Mouse (Mus musculus): ENCODE data around the gene Dnajb9. TPM values are rescaled to one million over a fixed set of nuclear protein-coding genes. Genes with fewer than 3 reads are reported as not detected.

Dnajb9 gene
- polyA plus RNA-seq, 2 experiments = 13.9 to 29.7 TPM

DNA sequence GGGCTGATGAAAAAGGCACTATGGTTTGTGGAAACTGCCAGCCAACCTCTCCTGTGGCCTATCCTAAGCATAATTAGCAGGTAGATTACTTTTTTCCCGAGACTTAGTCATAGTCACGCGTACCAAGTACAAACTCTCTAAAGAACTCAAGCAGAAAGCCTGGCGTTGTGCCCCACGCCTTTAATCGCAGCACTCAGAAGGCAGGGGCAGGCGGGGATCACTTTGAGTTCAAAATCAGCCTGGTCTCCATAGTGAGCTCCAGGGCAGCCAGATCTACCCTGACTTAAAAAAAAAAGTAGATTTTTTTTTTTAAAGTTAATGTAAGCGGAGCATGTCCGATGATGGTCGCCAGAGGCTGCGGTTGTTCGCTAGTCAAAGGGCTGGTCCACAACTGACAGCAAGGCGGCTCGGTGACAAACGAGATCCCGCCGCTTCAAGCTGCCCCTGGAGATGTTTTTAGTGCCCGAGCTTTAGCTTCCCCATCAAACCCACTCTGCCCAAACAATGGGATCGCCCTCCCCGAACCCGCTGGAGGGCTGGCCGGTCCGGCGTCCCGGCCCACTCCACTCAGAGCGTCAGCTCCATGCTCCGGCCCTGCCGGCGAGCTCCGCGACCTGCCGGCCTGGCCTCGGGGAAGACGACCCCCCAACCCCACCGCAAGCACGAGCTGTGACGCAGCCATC lies 844 bp downstream of the Dnajb9 start:
- H3K4me1 ChIP-seq (ENCODE audit: control insufficient read depth, insufficient read depth, low read length) = peaks cover 4% of the 10 kb centered on the region
- DNase-seq (ENCODE audit: low spot score) = peak; percentile 25
- no peak for TF ChIP-seq POLR2A (IDR thresholded peaks at IDR 0.05; ENCODE audit: borderline replicate concordance, extremely low read depth, insufficient read depth, insufficient read length)
- ATAC-seq (ENCODE audit: low FRiP score, low read depth) = no peak
- H3K27me3 ChIP-seq (ENCODE audit: control insufficient read depth, insufficient read depth, low read length) = no peaks in the 10 kb centered on the region
- H3K4me2 ChIP-seq (replicated peaks; ENCODE audit: low read depth, low read length, severe bottlenecking) = peak overlapping the region; percentile 71
- peak overlapping the region; percentile 82 for H3K27ac ChIP-seq (replicated peaks; ENCODE audit: low read depth, low read length)
- peak overlapping the region; percentile 94 for H3K4me3 ChIP-seq (replicated peaks; ENCODE audit: low read length)
- WGBS = under 1% methylated on average over 37 of the region's 37 CpGs
- H3K36me3 ChIP-seq (ENCODE audit: control insufficient read depth, insufficient read depth, low read length) = peaks cover 3% of the 10 kb centered on the region; the same call in 1 of the 2 replicates
- peak overlapping the region; percentile 89 for H3K9ac ChIP-seq (ENCODE audit: low read depth, low read length, severe bottlenecking)
- no peaks in the 10 kb centered on the region for H3K9me3 ChIP-seq (ENCODE audit: control insufficient read depth, low read length)

DNA sequence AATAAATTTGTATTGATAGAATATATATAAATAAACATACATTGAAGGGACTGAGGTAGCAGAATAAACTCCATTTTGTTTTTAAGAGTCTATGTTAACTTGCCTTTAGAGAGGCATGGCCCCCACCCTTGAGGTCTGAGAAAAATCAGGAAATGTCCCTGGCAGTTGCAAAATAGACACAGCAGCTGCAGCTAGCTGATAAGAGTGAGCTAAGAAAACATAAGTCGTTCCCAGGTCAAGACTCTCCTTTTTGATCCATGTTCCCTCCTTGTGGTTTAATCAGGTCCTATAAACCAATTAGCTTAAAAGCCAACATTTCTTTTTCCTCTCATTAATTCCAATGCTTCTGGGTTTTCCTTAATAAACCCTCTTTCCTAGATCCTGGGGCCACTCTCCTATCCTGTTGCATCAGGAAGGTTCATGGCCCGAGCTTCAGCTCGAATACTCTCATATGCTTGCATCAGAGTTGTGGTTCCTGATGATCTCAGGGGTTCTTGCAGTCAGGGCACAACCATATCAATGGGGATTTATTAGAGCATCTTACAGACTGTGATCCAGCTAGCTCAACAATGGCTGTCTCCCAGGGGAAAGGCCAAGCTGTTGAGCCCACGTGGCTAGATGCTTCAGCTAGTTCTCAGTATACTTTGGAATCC lies 12.1 kb downstream of the Dnajb9 start:
- H3K27me3 ChIP-seq (ENCODE audit: control insufficient read depth, insufficient read depth, low read length) = no peaks in the 10 kb centered on the region
- H3K36me3 ChIP-seq (ENCODE audit: control insufficient read depth, insufficient read depth, low read length) = no peaks in the 10 kb centered on the region
- no peak for ATAC-seq (ENCODE audit: low FRiP score, low read depth)
- no peak overlapping the region for H3K9ac ChIP-seq (ENCODE audit: low read depth, low read length, severe bottlenecking)
- H3K27ac ChIP-seq (replicated peaks; ENCODE audit: low read depth, low read length) = no peak overlapping the region
- no peak for DNase-seq (ENCODE audit: low spot score)
- H3K4me2 ChIP-seq (replicated peaks; ENCODE audit: low read depth, low read length, severe bottlenecking) = no peak overlapping the region
- no peak overlapping the region for H3K4me3 ChIP-seq (replicated peaks; ENCODE audit: low read length)
- WGBS = 53% methylated on average over 4 of the region's 4 CpGs
- H3K9me3 ChIP-seq (ENCODE audit: control insufficient read depth, low read length) = no peaks in the 10 kb centered on the region
- TF ChIP-seq POLR2A (IDR thresholded peaks at IDR 0.05; ENCODE audit: borderline replicate concordance, extremely low read depth, insufficient read depth, insufficient read length) = no peak
- no peaks in the 10 kb centered on the region for H3K4me1 ChIP-seq (ENCODE audit: control insufficient read depth, insufficient read depth, low read length)

DNA sequence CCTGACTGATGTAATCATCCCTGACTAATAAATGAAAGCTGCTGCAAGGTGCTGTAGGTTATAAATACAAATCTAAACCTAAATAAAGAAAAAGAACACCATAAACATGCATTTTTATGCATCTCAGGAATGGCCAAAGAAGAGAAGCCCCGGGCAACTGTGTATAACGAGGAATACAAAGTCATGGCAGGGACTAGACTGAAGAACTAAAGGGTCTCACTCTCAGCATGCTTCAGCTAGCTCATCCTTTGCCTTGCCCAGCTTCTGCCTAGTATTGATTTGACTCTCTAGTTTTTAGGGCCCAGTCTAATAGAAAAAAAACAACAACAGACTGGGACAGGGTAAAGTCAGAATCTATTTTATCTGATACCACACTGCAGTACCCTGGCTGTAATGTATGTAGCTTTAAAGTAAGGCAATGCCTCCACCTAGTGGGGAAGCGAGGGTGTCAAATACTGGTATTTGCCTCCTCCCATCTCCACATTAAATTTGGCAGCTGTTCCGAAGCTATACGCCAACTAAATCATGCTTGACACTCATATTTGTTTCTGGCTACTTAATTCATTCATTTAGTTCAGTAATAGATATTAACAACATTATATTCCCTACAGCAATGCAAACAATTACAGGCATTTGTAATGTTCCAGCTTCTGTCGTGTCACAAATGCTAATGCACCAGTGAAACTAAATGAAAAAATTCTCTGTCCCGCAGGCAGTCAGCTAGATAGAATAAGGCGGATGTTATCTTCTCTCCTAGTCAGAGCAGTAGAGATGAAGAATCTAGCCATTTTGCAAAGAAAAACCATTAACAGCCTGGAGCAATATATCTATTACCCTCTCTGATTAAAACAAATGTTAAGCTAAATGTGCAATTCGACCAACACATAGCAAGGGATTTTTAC lies 28.8 kb downstream of the Dnajb9 start:
- no peak overlapping the region for H3K4me3 ChIP-seq (replicated peaks; ENCODE audit: low read length)
- H3K9me3 ChIP-seq (ENCODE audit: control insufficient read depth, low read length) = no peaks in the 10 kb centered on the region
- DNase-seq (ENCODE audit: low spot score) (peak; percentile 66), ATAC-seq (ENCODE audit: low FRiP score, low read depth) (peak; percentile 47; the same call in 1 of the 2 replicates)
- no peak for TF ChIP-seq POLR2A (IDR thresholded peaks at IDR 0.05; ENCODE audit: borderline replicate concordance, extremely low read depth, insufficient read depth, insufficient read length)
- no peak overlapping the region for H3K9ac ChIP-seq (ENCODE audit: low read depth, low read length, severe bottlenecking)
- 52% methylated on average over 9 of the region's 9 CpGs for WGBS
- no peaks in the 10 kb centered on the region for H3K27me3 ChIP-seq (ENCODE audit: control insufficient read depth, insufficient read depth, low read length)
- H3K27ac ChIP-seq (replicated peaks; ENCODE audit: low read depth, low read length) = no peak overlapping the region
- H3K4me1 ChIP-seq (ENCODE audit: control insufficient read depth, insufficient read depth, low read length) = no peaks in the 10 kb centered on the region
- no peaks in the 10 kb centered on the region for H3K36me3 ChIP-seq (ENCODE audit: control insufficient read depth, insufficient read depth, low read length)
- no peak overlapping the region for H3K4me2 ChIP-seq (replicated peaks; ENCODE audit: low read depth, low read length, severe bottlenecking)

DNA sequence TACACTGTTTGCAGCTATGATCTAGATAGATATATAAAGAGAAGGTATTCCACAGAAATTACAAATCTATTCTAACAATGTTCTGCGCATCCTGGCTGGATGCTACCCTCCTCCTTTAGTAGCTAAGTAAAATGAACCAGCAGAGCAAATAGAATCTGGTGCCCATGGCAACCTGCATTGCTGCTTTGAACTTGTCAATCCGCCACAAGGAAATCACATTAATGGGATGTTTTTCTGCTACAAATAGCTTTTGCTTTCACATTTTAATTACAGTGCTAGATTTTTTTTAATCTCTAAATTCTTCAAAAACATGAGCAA lies 33.1 kb downstream of the Dnajb9 start:
- no peak overlapping the region for H3K4me3 ChIP-seq (replicated peaks; ENCODE audit: low read length)
- no peak overlapping the region for H3K9ac ChIP-seq (ENCODE audit: low read depth, low read length, severe bottlenecking)
- H3K27ac ChIP-seq (replicated peaks; ENCODE audit: low read depth, low read length) = no peak overlapping the region
- H3K4me2 ChIP-seq (replicated peaks; ENCODE audit: low read depth, low read length, severe bottlenecking) = no peak overlapping the region
- ATAC-seq (ENCODE audit: low FRiP score, low read depth) (no peak), DNase-seq (ENCODE audit: low spot score) (no peak)
- H3K27me3 ChIP-seq (ENCODE audit: control insufficient read depth, insufficient read depth, low read length) = no peaks in the 10 kb centered on the region
- H3K9me3 ChIP-seq (ENCODE audit: control insufficient read depth, low read length) = no peaks in the 10 kb centered on the region
- no peak for TF ChIP-seq POLR2A (IDR thresholded peaks at IDR 0.05; ENCODE audit: borderline replicate concordance, extremely low read depth, insufficient read depth, insufficient read length)
- 83% methylated on average over 2 of the region's 2 CpGs for WGBS
- H3K4me1 ChIP-seq (ENCODE audit: control insufficient read depth, insufficient read depth, low read length) = no peaks in the 10 kb centered on the region
- no peaks in the 10 kb centered on the region for H3K36me3 ChIP-seq (ENCODE audit: control insufficient read depth, insufficient read depth, low read length)

DNA sequence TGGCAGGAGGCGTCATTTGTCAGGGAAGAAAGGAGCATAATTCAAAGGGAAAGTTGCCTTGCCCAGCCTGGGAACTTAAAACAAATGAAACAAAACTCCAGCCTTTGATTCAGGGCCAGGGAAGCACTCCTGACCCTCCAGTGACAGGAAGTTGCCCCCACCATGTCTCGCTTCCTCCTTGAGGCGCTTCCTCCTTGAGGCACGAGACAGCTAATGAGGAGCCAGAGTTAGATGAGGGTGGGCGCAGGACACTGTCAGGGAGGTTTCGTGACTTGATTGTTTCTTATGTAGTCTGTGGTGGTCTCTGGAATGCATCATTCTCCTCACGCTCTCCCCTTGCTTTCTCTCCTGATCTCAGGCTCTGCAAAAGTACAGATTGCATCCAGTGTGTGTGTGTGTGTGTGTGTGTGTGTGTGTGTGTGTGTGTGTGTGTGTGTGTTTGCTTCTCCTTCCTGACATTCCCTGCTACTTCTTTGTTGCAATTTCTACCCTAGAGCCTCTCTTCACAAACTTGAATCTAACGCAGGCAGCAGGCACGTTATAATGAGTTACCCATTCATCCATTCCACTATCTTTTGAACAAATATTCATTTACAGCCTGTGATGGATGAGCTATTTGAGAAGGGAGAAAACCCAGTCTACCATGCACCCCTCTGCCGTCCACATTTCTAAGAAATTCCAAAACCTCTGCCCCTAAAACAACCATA lies 33.6 kb downstream of the Dnajb9 start:
- Histone ChIP-seq H3K27me3 (ENCODE audit: control insufficient read depth, insufficient read depth, low read length) (no peaks in the 10 kb centered on the region), H3K9me3 (ENCODE audit: control insufficient read depth, low read length) (no peaks in the 10 kb centered on the region), H3K36me3 (ENCODE audit: control insufficient read depth, insufficient read depth, low read length) (no peaks in the 10 kb centered on the region), H3K4me1 (ENCODE audit: control insufficient read depth, insufficient read depth, low read length) (no peaks in the 10 kb centered on the region), H3K4me3 (replicated peaks; ENCODE audit: low read length) (no peak overlapping the region), H3K4me2 (replicated peaks; ENCODE audit: low read depth, low read length, severe bottlenecking) (no peak overlapping the region), H3K27ac (replicated peaks; ENCODE audit: low read depth, low read length) (no peak overlapping the region), H3K9ac (ENCODE audit: low read depth, low read length, severe bottlenecking) (no peak overlapping the region)
- DNase-seq (ENCODE audit: low spot score) = no peak
- no peak for ATAC-seq (ENCODE audit: low FRiP score, low read depth)
- WGBS = 48% methylated on average over 10 of the region's 10 CpGs
- TF ChIP-seq POLR2A (IDR thresholded peaks at IDR 0.05; ENCODE audit: borderline replicate concordance, extremely low read depth, insufficient read depth, insufficient read length) = no peak

Data from limb, embryonic 14.5 days (tissue).